Mouse (Mus musculus) embryonic fibroblast, embryonic 13.5 days (primary cell): ENCODE measurements at regions not wholly inside any gene's neighbourhood (a gene's known extent, or its start where the extent isn't known, plus 50 kb on each side); places are given as distances from the start of the nearest gene placed in this dataset.

Experiments
- CTCF ChIP-seq: IDR thresholded peaks from 2 replicates; pipeline ENCODE4 v1.5.1; 2011; ENCODE audit warnings: mild to moderate bottlenecking, control low read depth, low read length, moderate library complexity, borderline replicate concordance; ENCODE audit not compliant: insufficient read depth
- POLR2A ChIP-seq: IDR thresholded peaks from 2 replicates; pipeline ENCODE4 v1.6.1; 2011; ENCODE audit warnings: low read depth, mild to moderate bottlenecking, control low read depth, low read length, moderate library complexity

DNA sequence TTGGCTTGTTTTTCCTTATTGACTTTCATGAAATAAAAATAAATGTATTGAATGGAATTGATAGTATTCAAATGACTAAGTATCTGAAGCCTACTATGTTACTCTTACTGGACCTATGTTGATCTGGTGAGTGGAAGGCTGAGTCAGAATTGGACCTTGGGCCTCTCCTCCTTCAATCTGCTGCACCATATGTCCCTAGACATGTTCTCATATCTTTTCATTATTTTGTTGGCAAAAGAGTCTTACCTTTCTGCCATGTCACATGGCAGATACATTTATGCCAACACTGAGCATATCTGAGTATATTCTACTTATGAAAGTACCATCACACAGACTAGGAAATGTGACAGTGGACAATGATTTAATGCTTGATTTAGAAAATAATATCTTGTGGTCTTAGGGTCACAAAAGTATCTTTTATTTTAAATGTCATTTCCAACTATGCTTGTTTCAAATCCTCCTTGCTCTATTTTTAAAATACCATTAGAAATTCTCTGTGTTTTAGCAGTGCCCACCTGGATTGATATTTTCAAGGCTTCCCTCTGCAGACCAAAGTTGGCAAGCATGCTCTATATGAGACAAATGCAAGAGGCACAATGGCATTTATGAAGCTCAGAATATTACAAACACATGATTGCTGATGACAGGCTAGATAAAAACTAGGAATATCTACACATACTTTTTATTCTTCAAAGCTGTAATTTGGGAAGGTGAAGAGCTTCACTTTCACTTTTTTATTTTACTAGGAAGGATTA is 825.7 kb downstream of the Rfpl4b start:
- TF ChIP-seq CTCF, result no peak
- no peak for TF ChIP-seq POLR2A
